Mouse (Mus musculus) lung, embryonic 16.5 days (tissue): ENCODE measurements around the gene Helb. TPM values are rescaled to one million over a fixed set of nuclear protein-coding genes. Genes with fewer than 3 reads are reported as not detected.
"Not testable (repeated sequence)": the region's sequence is repeated elsewhere in the genome, so short reads cannot be mapped to it uniquely, and the experiment has no call there.

Source experiments
- ATAC-seq: fragments of 200-750 bp; cut with Nextera tagmentation; 2 replicates; pipeline ENCODE4 v1.8.0; 2017; ENCODE audit warnings: low read depth, mild to moderate bottlenecking, moderate library complexity
- H3K27ac ChIP-seq: fragments of 300-500 bp; sonication (generic); 2 replicates; pipeline ENCODE4 v1.5.1; 2014; ENCODE audit warnings: mild to moderate bottlenecking, control low read depth, low read length
- H3K27me3 ChIP-seq: fragments of 300-500 bp; sonication (generic); 2 replicates; pipeline ENCODE4 v1.6.1; 2014; ENCODE audit warnings: low read depth, low read length, mixed read lengths; ENCODE audit not compliant: control insufficient read depth, insufficient read depth
- H3K36me3 ChIP-seq: fragments of 300-500 bp; sonication (generic); 2 replicates; pipeline ENCODE4 v1.6.1; 2014; ENCODE audit warnings: low read length; ENCODE audit not compliant: control insufficient read depth, insufficient read depth
- H3K4me1 ChIP-seq: fragments of 300-500 bp; sonication (generic); replicated peaks from 2 replicates; pipeline ENCODE4 v1.6.1; 2014; ENCODE audit warnings: low read length, mixed read lengths; ENCODE audit not compliant: control insufficient read depth, insufficient read depth
- H3K4me2 ChIP-seq: fragments of 300-500 bp; sonication (generic); 2 replicates; pipeline ENCODE4 v1.6.1; 2014; ENCODE audit warnings: low read depth, low read length, control low read depth
- H3K4me3 ChIP-seq: fragments of 300-500 bp; sonication (generic); 2 replicates; pipeline ENCODE4 v1.5.1; 2014; ENCODE audit warnings: mild to moderate bottlenecking, low read length, control low read depth
- H3K9ac ChIP-seq: fragments of 300-500 bp; sonication (generic); 2 replicates; pipeline ENCODE4 v1.6.1; 2014; ENCODE audit warnings: low read length, control low read depth
- H3K9me3 ChIP-seq: fragments of 300-500 bp; sonication (generic); 2 replicates; pipeline ENCODE4 v1.6.1; 2016; ENCODE audit warnings: low read length; ENCODE audit not compliant: control insufficient read depth
- WGBS: fragments of 180-500 bp; shearing (Covaris S2); extraction: QIAGEN DNeasy Blood & Tissue Kit; methylation state at CpG from one replicate; pipeline ENCODE4 v1.1.7; 2014; 5-methylcytosine and 5-hydroxymethylcytosine counted together
- polyA plus RNA-seq: library from polyadenylated mRNA; unstranded; fragments of >200 nt; fragmentation: Nextera tagmentation; extraction: Ambion mirVana; gene quantifications from 2 replicates; pipeline ENCODE4 v1.2.1, GENCODE M21; 2015

Gene Helb
- polyA plus RNA-seq, 1 experiment from 2014 or later, result 6.1 TPM

GRCm38 (mm10) chr10:120128601-120129277, 16.0 kb upstream of the Helb start:
- Histone ChIP-seq H3K27me3 (no peaks in the 10 kb centered on the region; the same call in 1 of the 2 replicates), H3K4me3 (no peak overlapping the region), H3K27ac (no peak overlapping the region), H3K9ac (no peak overlapping the region), H3K36me3 (no peaks in the 10 kb centered on the region), H3K4me1 (0 out of 2 replicates have a peak, but pooled peaks cover 3% of the 10 kb centered on the region), H3K9me3 (no peaks in the 10 kb centered on the region), H3K4me2 (peak overlapping the region; percentile 29)
- 32% methylated on average over 13 of the region's 13 CpGs for whole genome bisulfite sequencing
- ATAC-seq, result no peak

GRCm38 (mm10) chr10:120125465-120125857, 12.7 kb upstream of the Helb start:
- H3K36me3 ChIP-seq, result no peaks in the 10 kb centered on the region
- no peak overlapping the region for H3K4me2 ChIP-seq
- 62% methylated on average over 10 of the region's 10 CpGs for WGBS
- H3K4me3 ChIP-seq, result no peak overlapping the region
- ATAC-seq, result no peak
- no peaks in the 10 kb centered on the region; the same call in 1 of the 2 replicates for H3K27me3 ChIP-seq
- H3K9ac ChIP-seq, result no peak overlapping the region
- 0 out of 2 replicates have a peak, but pooled peaks cover 3% of the 10 kb centered on the region for H3K4me1 ChIP-seq
- no peaks in the 10 kb centered on the region for H3K9me3 ChIP-seq
- H3K27ac ChIP-seq, result no peak overlapping the region

- no peaks in the 10 kb centered on the region for H3K36me3 ChIP-seq
- H3K4me3 ChIP-seq, result no peak overlapping the region
- H3K4me1 ChIP-seq, result 0 out of 2 replicates have a peak, but pooled peaks cover 3% of the 10 kb centered on the region
- ATAC-seq, result peak; percentile 56
- no peaks in the 10 kb centered on the region for H3K9me3 ChIP-seq
- H3K9ac ChIP-seq, result no peak overlapping the region
- H3K27ac ChIP-seq, result no peak overlapping the region
- WGBS, result 47% methylated on average over 7 of the region's 7 CpGs
- H3K27me3 ChIP-seq, result no peaks in the 10 kb centered on the region; the same call in 1 of the 2 replicates
- H3K4me2 ChIP-seq, result no peak overlapping the region
Observed at GRCm38 (mm10) chr10:120124801-120125464, 12.1 kb upstream of the Helb start.

- H3K4me1 ChIP-seq, result 0 out of 2 replicates have a peak, but pooled peaks cover 3% of the 10 kb centered on the region
Observed at GRCm38 (mm10) chr10:120123721-120124120, 10.9 kb upstream of the Helb start.

GRCm38 (mm10) chr10:120115249-120115648, 2.5 kb upstream of the Helb start:
- no peak overlapping the region for H3K27ac ChIP-seq
- no peak for ATAC-seq
- peaks cover 3% of the 10 kb centered on the region; the same call in 1 of the 2 replicates for H3K4me1 ChIP-seq
- no peak overlapping the region for H3K9ac ChIP-seq
- no peaks in the 10 kb centered on the region for H3K27me3 ChIP-seq
- H3K4me3 ChIP-seq, result no peak overlapping the region
- no peaks in the 10 kb centered on the region for H3K9me3 ChIP-seq
- H3K36me3 ChIP-seq, result no peaks in the 10 kb centered on the region
- 97% methylated on average over 1 of the region's 1 CpGs for WGBS
- no peak overlapping the region for H3K4me2 ChIP-seq

More at GRCm38 (mm10) chr10:120123721-120124120, 10.9 kb upstream of the Helb start:
- Histone ChIP-seq H3K27ac (no peak overlapping the region), H3K4me2 (no peak overlapping the region), H3K4me3 (no peak overlapping the region), H3K9me3 (no peaks in the 10 kb centered on the region), H3K36me3 (no peaks in the 10 kb centered on the region), H3K9ac (no peak overlapping the region), H3K27me3 (no peaks in the 10 kb centered on the region; the same call in 1 of the 2 replicates)
- 81% methylated on average over 3 of the region's 3 CpGs for WGBS
- no peak for ATAC-seq

GRCm38 (mm10) chr10:120114493-120114892, 1.7 kb upstream of the Helb start:
- peaks cover 3% of the 10 kb centered on the region; the same call in 1 of the 2 replicates for H3K4me1 ChIP-seq
- H3K9ac ChIP-seq, result no peak overlapping the region
- ATAC-seq, result no peak
- 36% methylated on average over 7 of the region's 7 CpGs for WGBS
- no peak overlapping the region for H3K4me2 ChIP-seq
- no peaks in the 10 kb centered on the region for H3K36me3 ChIP-seq
- H3K27ac ChIP-seq, result no peak overlapping the region
- H3K4me3 ChIP-seq, result no peak overlapping the region
- H3K27me3 ChIP-seq, result no peaks in the 10 kb centered on the region
- H3K9me3 ChIP-seq, result no peaks in the 10 kb centered on the region

- WGBS, result 72% methylated on average over 6 of the region's 6 CpGs
Observed at GRCm38 (mm10) chr10:120113980-120114379, 1.2 kb upstream of the Helb start.

GRCm38 (mm10) chr10:120113482-120113881, 695 bp upstream of the Helb start:
- not testable (repeated sequence) for ATAC-seq, H3K9ac ChIP-seq, H3K27me3 ChIP-seq, H3K4me1 ChIP-seq, H3K36me3 ChIP-seq, H3K9me3 ChIP-seq, H3K27ac ChIP-seq
- Histone ChIP-seq H3K4me3 (peak overlapping the region; percentile 58), H3K4me2 (peak overlapping the region; percentile 79)
- 62% methylated on average over 9 of the region's 9 CpGs for WGBS

More at GRCm38 (mm10) chr10:120113980-120114379, 1.2 kb upstream of the Helb start:
- H3K27me3 ChIP-seq, result no peaks in the 10 kb centered on the region
- H3K9me3 ChIP-seq, result no peaks in the 10 kb centered on the region
- H3K4me2 ChIP-seq, result no peak overlapping the region
- H3K9ac ChIP-seq, result no peak overlapping the region
- H3K4me3 ChIP-seq, result no peak overlapping the region
- no peak overlapping the region for H3K27ac ChIP-seq
- H3K36me3 ChIP-seq, result no peaks in the 10 kb centered on the region
- ATAC-seq, result no peak
- H3K4me1 ChIP-seq, result peaks cover 3% of the 10 kb centered on the region; the same call in 1 of the 2 replicates

GRCm38 (mm10) chr10:120111691-120112319, 982 bp downstream of the Helb start:
- Histone ChIP-seq H3K9me3 (no peaks in the 10 kb centered on the region), H3K4me3 (peak overlapping the region; percentile 58), H3K4me1 (peaks cover 3% of the 10 kb centered on the region; the same call in 1 of the 2 replicates), H3K27ac (no peak overlapping the region), H3K4me2 (peak overlapping the region; percentile 79), H3K9ac (peak overlapping the region; percentile 63), H3K36me3 (0 out of 2 replicates have a peak, but pooled peaks cover 2% of the 10 kb centered on the region), H3K27me3 (no peaks in the 10 kb centered on the region)
- WGBS, result 76% methylated on average over 3 of the region's 3 CpGs
- ATAC-seq, result no peak
